Mouse (Mus musculus): ENCODE results near the gene Usp49. TPM values are rescaled to one million over a fixed set of nuclear protein-coding genes. Genes with fewer than 3 reads are reported as not detected.
A peak's percentile ranks its signal among the peaks of the same experiment; 100 is the strongest.

Gene Usp49
- polyA plus RNA-seq, 1 experiment from 2014 or later: 1.2 TPM

GRCm38 (mm10) chr17:47687409-47688343 is 57.2 kb downstream of the Usp49 start:
- H3K4me1 ChIP-seq (ENCODE audit: insufficient read depth): peaks cover 13% of the 10 kb centered on the region
- peak; percentile 95 for ATAC-seq
- H3K27me3 ChIP-seq (ENCODE audit: insufficient read depth, low read length): 0 out of 2 replicates have a peak, but pooled peaks cover 2% of the 10 kb centered on the region
- H3K4me2 ChIP-seq (ENCODE audit: low read depth, low read length): peak overlapping the region; percentile 100
- peaks cover 24% of the 10 kb centered on the region for H3K36me3 ChIP-seq (replicated peaks; ENCODE audit: insufficient read depth, low read length)
- H3K9me3 ChIP-seq (ENCODE audit: low read length): no peaks in the 10 kb centered on the region
- H3K4me3 ChIP-seq (ENCODE audit: low read depth, low read length): peak overlapping the region; percentile 82
- TF ChIP-seq EP300 (IDR thresholded peaks at IDR 0.05; ENCODE audit: low read depth) (peak; percentile 54; the same call in 1 of the 2 replicates), CTCF (IDR thresholded peaks at IDR 0.05; ENCODE audit: low read depth) (no peak)
- WGBS (ENCODE audit: insufficient replicate concordance): under 1% methylated on average over 70 of the region's 70 CpGs
- DNase-seq: peak; percentile 95
- H3K27ac ChIP-seq (ENCODE audit: low read depth): peak overlapping the region; percentile 84
- H3K9ac ChIP-seq (replicated peaks): peak overlapping the region; percentile 79

- no peaks in the 10 kb centered on the region for H3K9me3 ChIP-seq (ENCODE audit: low read length)
- TF ChIP-seq CTCF (IDR thresholded peaks at IDR 0.05; ENCODE audit: low read depth) (no peak), EP300 (IDR thresholded peaks at IDR 0.05; ENCODE audit: low read depth) (no peak)
- 0% methylated on average over 9 of the region's 9 CpGs for WGBS (ENCODE audit: insufficient replicate concordance)
- peaks cover 24% of the 10 kb centered on the region for H3K36me3 ChIP-seq (replicated peaks; ENCODE audit: insufficient read depth, low read length)
- ATAC-seq (no peak), DNase-seq (no peak)
- H3K4me1 ChIP-seq (ENCODE audit: insufficient read depth): peaks cover 13% of the 10 kb centered on the region
- 0 out of 2 replicates have a peak, but pooled peaks cover 2% of the 10 kb centered on the region for H3K27me3 ChIP-seq (ENCODE audit: insufficient read depth, low read length)
- H3K4me3 ChIP-seq (ENCODE audit: low read depth, low read length): peak within 1 kb of the TSS; percentile 82
- H3K4me2 ChIP-seq (ENCODE audit: low read depth, low read length): peak within 1 kb of the TSS; percentile 100
- peak within 1 kb of the TSS; percentile 79 for H3K9ac ChIP-seq (replicated peaks)
- H3K27ac ChIP-seq (ENCODE audit: low read depth): peak within 1 kb of the TSS; percentile 84
Observed at GRCm38 (mm10) chr17:47688344-47688607, 57.8 kb downstream of the Usp49 start, which contains the start of gene Tomm6. TSS of gene Tomm6 (minus strand) at chr17:47688386.

- ATAC-seq (peak; percentile 40), DNase-seq (peak; percentile 76)
- H3K4me2 ChIP-seq (ENCODE audit: low read depth, low read length): peak within 1 kb of the TSS; percentile 100
- H3K36me3 ChIP-seq (replicated peaks; ENCODE audit: insufficient read depth, low read length): peaks cover 22% of the 10 kb centered on the region
- no peaks in the 10 kb centered on the region for H3K9me3 ChIP-seq (ENCODE audit: low read length)
- 1% methylated on average over 48 of the region's 58 CpGs for WGBS (ENCODE audit: insufficient replicate concordance)
- TF ChIP-seq CTCF (IDR thresholded peaks at IDR 0.05; ENCODE audit: low read depth) (peak; percentile 15; the same call in 1 of the 2 replicates), EP300 (IDR thresholded peaks at IDR 0.05; ENCODE audit: low read depth) (no peak)
- 0 out of 2 replicates have a peak, but pooled peaks cover 2% of the 10 kb centered on the region for H3K27me3 ChIP-seq (ENCODE audit: insufficient read depth, low read length)
- H3K4me3 ChIP-seq (ENCODE audit: low read depth, low read length): peak within 1 kb of the TSS; percentile 82
- H3K27ac ChIP-seq (ENCODE audit: low read depth): peak within 1 kb of the TSS; percentile 84
- H3K9ac ChIP-seq (replicated peaks): peak within 1 kb of the TSS; percentile 79
- H3K4me1 ChIP-seq (ENCODE audit: insufficient read depth): peaks cover 13% of the 10 kb centered on the region
Observed at GRCm38 (mm10) chr17:47688608-47689575, 58.4 kb downstream of the Usp49 start, which contains the start of gene Frs3. TSS of gene Frs3 (plus strand) at chr17:47689030.

DNA sequence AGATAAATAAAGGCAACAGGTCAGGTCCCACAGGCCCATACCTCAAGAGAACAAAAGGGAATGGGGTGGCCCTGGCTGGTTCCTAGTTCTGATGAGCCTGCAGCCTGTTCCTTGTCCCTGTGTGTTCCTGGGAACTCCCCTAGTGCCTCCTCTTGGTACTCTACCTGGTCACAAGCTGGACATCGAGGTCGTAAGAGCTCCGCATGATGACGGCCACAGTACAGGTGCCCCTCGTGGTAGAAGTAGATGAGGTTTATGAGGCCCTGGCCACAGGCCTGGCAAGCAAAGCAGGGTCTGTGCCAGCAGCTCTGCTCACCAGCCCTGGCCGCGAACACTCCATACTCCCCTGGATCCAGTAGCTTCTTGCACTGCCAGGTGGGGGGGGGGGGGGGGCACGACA is 59.4 kb downstream of the Usp49 start:
- H3K4me1 ChIP-seq (ENCODE audit: insufficient read depth): peaks cover 19% of the 10 kb centered on the region

GRCm38 (mm10) chr17:47691650-47692049 is 61.2 kb downstream of the Usp49 start:
- Histone ChIP-seq H3K36me3 (replicated peaks; ENCODE audit: insufficient read depth, low read length) (no peaks in the 10 kb centered on the region), H3K27ac (ENCODE audit: low read depth) (no peak overlapping the region), H3K4me1 (ENCODE audit: insufficient read depth) (peaks cover 24% of the 10 kb centered on the region), H3K4me3 (ENCODE audit: low read depth, low read length) (no peak overlapping the region), H3K27me3 (ENCODE audit: insufficient read depth, low read length) (peaks cover 10% of the 10 kb centered on the region), H3K9ac (replicated peaks) (no peak overlapping the region), H3K9me3 (ENCODE audit: low read length) (no peaks in the 10 kb centered on the region), H3K4me2 (ENCODE audit: low read depth, low read length) (no peak overlapping the region)
- TF ChIP-seq CTCF (IDR thresholded peaks at IDR 0.05; ENCODE audit: low read depth) (no peak), EP300 (IDR thresholded peaks at IDR 0.05; ENCODE audit: low read depth) (no peak)
- ATAC-seq (no peak), DNase-seq (no peak)
- WGBS (ENCODE audit: insufficient replicate concordance): 82% methylated on average over 3 of the region's 3 CpGs

More for the DNA sequence above, 59.4 kb downstream of the Usp49 start:
- 0 out of 2 replicates have a peak, but pooled peaks cover 2% of the 10 kb centered on the region for H3K27me3 ChIP-seq (ENCODE audit: insufficient read depth, low read length)
- H3K4me2 ChIP-seq (ENCODE audit: low read depth, low read length): 0 out of 2 replicates have a peak overlapping the region, but pooled peaks have one; percentile 100
- no peak for DNase-seq
- no peak for ATAC-seq
- 0 out of 2 replicates have a peak, but pooled peaks cover 12% of the 10 kb centered on the region for H3K36me3 ChIP-seq (replicated peaks; ENCODE audit: insufficient read depth, low read length)
- no peak overlapping the region for H3K27ac ChIP-seq (ENCODE audit: low read depth)
- no peaks in the 10 kb centered on the region for H3K9me3 ChIP-seq (ENCODE audit: low read length)
- no peak for TF ChIP-seq CTCF (IDR thresholded peaks at IDR 0.05; ENCODE audit: low read depth)
- TF ChIP-seq EP300 (IDR thresholded peaks at IDR 0.05; ENCODE audit: low read depth): no peak
- H3K4me3 ChIP-seq (ENCODE audit: low read depth, low read length): no peak overlapping the region
- WGBS (ENCODE audit: insufficient replicate concordance): 94% methylated on average over 7 of the region's 8 CpGs
- no peak overlapping the region for H3K9ac ChIP-seq (replicated peaks)

Data from liver, postnatal 0 days (tissue).